Mouse (Mus musculus): Measurements from ENCODE around the gene Qpctl.
A peak's percentile ranks its signal among the peaks of the same experiment; 100 is the strongest.

GRCm38 (mm10) chr7:19093174-19093521 lies 55.9 kb downstream of the Qpctl start:
- peak; percentile 81 for TF ChIP-seq CTCF (conservative IDR thresholded peaks at IDR 0.05; ENCODE audit: insufficient read depth, insufficient read length, low read depth, low read length)
- TF ChIP-seq POLR2A (IDR thresholded peaks at IDR 0.05; ENCODE audit: low read depth, low read length), result no peak

Measured in kidney, adult 2 months (tissue).